In the genomic region with DNA sequence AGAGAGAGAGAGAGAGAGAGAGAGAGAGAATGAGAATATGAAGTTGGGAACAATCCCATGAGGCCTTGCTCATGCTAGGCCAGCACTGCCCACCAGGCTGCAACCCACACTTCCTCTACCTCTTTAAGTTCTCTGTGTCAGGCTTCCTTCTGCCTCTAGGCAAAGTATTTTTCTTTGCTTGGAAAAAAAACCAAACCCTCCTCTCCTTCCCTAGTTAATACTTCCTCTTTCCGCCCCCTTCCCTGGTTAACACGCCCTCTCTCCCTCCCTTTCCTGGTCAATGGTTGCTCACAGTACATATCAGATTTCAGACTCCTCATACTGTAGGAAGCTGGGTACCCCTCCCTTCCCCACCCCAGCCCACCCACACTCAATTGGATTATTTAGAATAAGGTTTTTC, we compare ENCODE assay signal across 17 mouse cellular contexts.
A peak's percentile ranks its signal among the peaks of the same experiment; 100 is the strongest.
DNase-seq lines count a peak whose midpoint lies in the region; ATAC-seq and TF ChIP-seq lines count a peak whose summit lies in the region.
"Had no signal": no experiment of that assay in that cellular context is flagged by ENCODE, and none has a peak within 500 bp of the region (broad histone marks: within the 10 kb centered on the region; RNA-seq: fewer than 3 reads in every experiment).

No protein-coding gene starts in this region.

- H3K4me2 ChIP-seq in heart, postnatal 0 days (ENCODE audit: low read depth, low read length): no peak overlapping the region
- H3K4me2 ChIP-seq in lung, embryonic 14.5 days: no peak overlapping the region
- H3K4me2 ChIP-seq: heart, embryonic 11.5 days; midbrain, embryonic 13.5 days had no signal

- H3K9me3 ChIP-seq in heart, postnatal 0 days (replicated peaks; ENCODE audit: control insufficient read depth, low read length): no peaks in the 10 kb centered on the region
- no peaks in the 10 kb centered on the region for H3K9me3 ChIP-seq in lung, embryonic 14.5 days (ENCODE audit: low read depth, low read length)
- H3K9me3 ChIP-seq: midbrain, embryonic 13.5 days had no signal

- no peaks in the 10 kb centered on the region; the same call in 1 of the 2 replicates for H3K4me1 ChIP-seq in heart, postnatal 0 days (ENCODE audit: control insufficient read depth, insufficient read depth)
- H3K4me1 ChIP-seq in heart, adult 2 months (ENCODE audit: control insufficient read depth, insufficient read depth, low read length): no peaks in the 10 kb centered on the region
- 0 out of 2 replicates have a peak, but pooled peaks cover 5% of the 10 kb centered on the region for H3K4me1 ChIP-seq in lung, embryonic 14.5 days (ENCODE audit: insufficient read depth)
- peaks cover 12% of the 10 kb centered on the region for H3K4me1 ChIP-seq in bone marrow macrophage, adult 2 months (ENCODE audit: control insufficient read depth, insufficient read depth, low read length)

- WGBS in heart, postnatal 0 days: 63% methylated on average over 2 of the region's 2 CpGs
- WGBS in heart, adult 2 months: 59% methylated on average over 2 of the region's 2 CpGs
- 32% methylated on average over 2 of the region's 2 CpGs for WGBS in lung, embryonic 14.5 days

- no peak for TF ChIP-seq EP300 in heart, postnatal 0 days (IDR thresholded peaks at IDR 0.05; ENCODE audit: low read depth)
- TF ChIP-seq EP300 in heart, adult 2 months (IDR thresholded peaks at IDR 0.05; ENCODE audit: insufficient read depth, low read depth, low read length): no peak

- DNase-seq in heart, postnatal 0 days (ENCODE audit: low spot score): peak; percentile 22
- DNase-seq in heart, adult 2 months: no peak
- peak; percentile 52 for DNase-seq in lung, embryonic 14.5 days
- no peak for DNase-seq in lung, postnatal 25 days (ENCODE audit: low spot score)
- no peak for DNase-seq in adrenal gland, postnatal 25 days
- DNase-seq in urinary bladder, postnatal 14 days (ENCODE audit: low spot score): no peak
- DNase-seq: adrenal gland, postnatal 14 days; cerebellum, adult 9-10 months; gastrocnemius, postnatal 14 days; heart, postnatal 4 days; lung, adult 2 months had no signal

- no peak overlapping the region for H3K9ac ChIP-seq in heart, postnatal 0 days (replicated peaks; ENCODE audit: low read depth, low read length)
- no peak overlapping the region for H3K9ac ChIP-seq in heart, adult 2 months (ENCODE audit: low read depth, low read length)
- H3K9ac ChIP-seq in lung, embryonic 14.5 days: no peak overlapping the region
- H3K9ac ChIP-seq: midbrain, embryonic 13.5 days had no signal

- TF ChIP-seq CTCF in heart, postnatal 0 days (IDR thresholded peaks at IDR 0.05; ENCODE audit: low read depth): no peak
- no peak for TF ChIP-seq CTCF in heart, adult 2 months (IDR thresholded peaks at IDR 0.05)
- peak; percentile 11; the same call in 1 of the 2 replicates for TF ChIP-seq CTCF in lung, embryonic 14.5 days (IDR thresholded peaks at IDR 0.05; ENCODE audit: low read depth)
- no peak for TF ChIP-seq CTCF in bone marrow macrophage, adult 2 months (IDR thresholded peaks at IDR 0.05; ENCODE audit: low read depth, low read length)

- H3K27ac ChIP-seq in heart, postnatal 0 days (ENCODE audit: low read depth): no peak overlapping the region
- no peak overlapping the region for H3K27ac ChIP-seq in heart, adult 2 months
- H3K27ac ChIP-seq in lung, embryonic 14.5 days (ENCODE audit: low read depth): peak overlapping the region; percentile 16; the same call in 1 of the 2 replicates
- H3K27ac ChIP-seq in bone marrow macrophage, adult 2 months (ENCODE audit: insufficient read depth, low read depth, low read length): peak overlapping the region; percentile 57
- H3K27ac ChIP-seq: midbrain, embryonic 13.5 days had no signal

- H3K79me2 ChIP-seq in heart, adult 2 months (replicated peaks; ENCODE audit: control insufficient read depth, insufficient read depth, low read length): no peaks in the 10 kb centered on the region

- no peak for TF ChIP-seq POLR2A in heart, adult 2 months (IDR thresholded peaks at IDR 0.05; ENCODE audit: insufficient read depth, low read depth, low read length)
- TF ChIP-seq POLR2A in bone marrow macrophage, adult 2 months (IDR thresholded peaks at IDR 0.05; ENCODE audit: borderline replicate concordance, low read depth, low read length): no peak

- no peak for ATAC-seq in heart, postnatal 0 days (ENCODE audit: insufficient read depth, low read depth)
- peak; percentile 70; the same call in 1 of the 2 replicates for ATAC-seq in lung, embryonic 14.5 days (ENCODE audit: insufficient read depth)
- ATAC-seq in megakaryocyte, adult 5-6 weeks (ENCODE audit: poor library complexity, severe bottlenecking): peak; percentile 66
- ATAC-seq: inflammation-experienced regulatory T-cells, adult 6 months; midbrain, embryonic 13.5 days had no signal

- no peaks in the 10 kb centered on the region for H3K27me3 ChIP-seq in heart, postnatal 0 days (ENCODE audit: control insufficient read depth, insufficient read depth, low read length)
- H3K27me3 ChIP-seq in heart, adult 2 months (ENCODE audit: control insufficient read depth, insufficient read depth, low read length): no peaks in the 10 kb centered on the region
- H3K27me3 ChIP-seq in lung, embryonic 14.5 days (ENCODE audit: insufficient read depth, low read length): no peaks in the 10 kb centered on the region
- H3K27me3 ChIP-seq: midbrain, embryonic 13.5 days had no signal

- intact Hi-C loops in heart, adult 2 months (cut with DNase I): no loop called here

- no peaks in the 10 kb centered on the region for H3K36me3 ChIP-seq in heart, postnatal 0 days (replicated peaks; ENCODE audit: control insufficient read depth, insufficient read depth, low read length)
- H3K36me3 ChIP-seq in heart, adult 2 months (ENCODE audit: control insufficient read depth, insufficient read depth, low read length): no peaks in the 10 kb centered on the region
- peaks cover 5% of the 10 kb centered on the region; the same call in 1 of the 2 replicates for H3K36me3 ChIP-seq in lung, embryonic 14.5 days (ENCODE audit: insufficient read depth)

- no peak overlapping the region for H3K4me3 ChIP-seq in heart, postnatal 0 days (ENCODE audit: low read depth, low read length)
- no peak overlapping the region for H3K4me3 ChIP-seq in heart, adult 2 months
- H3K4me3 ChIP-seq in lung, embryonic 14.5 days (ENCODE audit: low read depth, low read length): no peak overlapping the region
- no peak overlapping the region for H3K4me3 ChIP-seq in bone marrow macrophage, adult 2 months (ENCODE audit: insufficient read depth, low read length)
- H3K4me3 ChIP-seq: midbrain, embryonic 13.5 days; myocyte had no signal

Comparison
In these comparisons a context has a peak if more than half of its experiments do, and no peak if none do; other contexts are left out.
1. DNase-seq: peak in heart, postnatal 0 days (single experiment) and lung, embryonic 14.5 days (single experiment); none in heart, adult 2 months (0 of 2), lung, postnatal 25 days (single experiment), adrenal gland, postnatal 25 days (single experiment) and urinary bladder, postnatal 14 days (single experiment).
2. H3K27ac ChIP-seq: peak in lung, embryonic 14.5 days (single experiment) and bone marrow macrophage, adult 2 months (single experiment); none in heart, postnatal 0 days (single experiment) and heart, adult 2 months (single experiment).